Mouse (Mus musculus) thymus, adult 2 months (tissue): Measurements from ENCODE around the gene Gm9803.

Source experiments
- CTCF ChIP-seq: fragments of 200-500 bp; IDR thresholded peaks from 2 replicates; pipeline ENCODE4 v1.5.1; 2012; ENCODE audit warnings: mild to moderate bottlenecking, control low read depth, low read length, moderate library complexity, borderline replicate concordance; ENCODE audit not compliant: control insufficient read depth, poor library complexity, insufficient read depth; ENCODE audit errors: extremely low read depth
- POLR2A ChIP-seq: fragments of 200-500 bp; IDR thresholded peaks from 2 replicates; pipeline ENCODE4 v1.6.1; 2012; ENCODE audit warnings: mild to moderate bottlenecking, low read length, control low read depth, moderate library complexity; ENCODE audit not compliant: control insufficient read depth, poor library complexity, insufficient read depth; ENCODE audit errors: extremely low read depth

DNA sequence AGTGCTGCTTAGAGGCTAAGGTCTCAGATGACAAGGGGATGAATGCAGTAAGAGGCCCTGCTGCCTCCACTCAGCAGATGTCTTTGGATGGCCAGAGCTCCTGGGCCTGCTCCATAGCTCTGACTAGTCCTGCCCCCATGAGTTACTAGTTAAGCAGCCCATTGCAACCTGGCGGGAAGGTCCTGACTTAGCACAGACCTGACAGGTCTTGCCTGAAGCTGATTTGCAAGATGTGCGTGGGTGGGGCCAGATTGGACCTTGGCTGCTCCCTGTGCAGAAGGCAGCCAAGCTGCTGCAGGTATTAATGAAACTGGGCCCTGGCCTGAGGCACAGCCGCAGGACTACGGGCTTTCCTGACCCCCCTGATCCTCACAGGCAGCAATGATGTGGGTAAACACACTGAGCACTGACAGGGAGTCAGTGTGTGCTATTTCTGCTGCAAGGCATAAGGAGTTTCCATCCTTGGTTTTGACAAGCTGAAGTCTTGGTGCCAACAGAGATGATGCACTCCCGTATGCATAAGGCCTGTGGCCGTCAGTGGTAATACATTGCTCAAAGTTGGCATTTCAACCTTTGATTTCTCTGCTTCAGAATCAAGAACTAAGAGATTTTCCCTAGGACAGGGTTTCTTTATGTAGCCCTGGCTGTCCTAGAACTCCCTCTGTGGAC, 6.8 kb upstream of the Gm9803 start:
- TF ChIP-seq POLR2A (no peak), CTCF (no peak)
